In the genomic region with DNA sequence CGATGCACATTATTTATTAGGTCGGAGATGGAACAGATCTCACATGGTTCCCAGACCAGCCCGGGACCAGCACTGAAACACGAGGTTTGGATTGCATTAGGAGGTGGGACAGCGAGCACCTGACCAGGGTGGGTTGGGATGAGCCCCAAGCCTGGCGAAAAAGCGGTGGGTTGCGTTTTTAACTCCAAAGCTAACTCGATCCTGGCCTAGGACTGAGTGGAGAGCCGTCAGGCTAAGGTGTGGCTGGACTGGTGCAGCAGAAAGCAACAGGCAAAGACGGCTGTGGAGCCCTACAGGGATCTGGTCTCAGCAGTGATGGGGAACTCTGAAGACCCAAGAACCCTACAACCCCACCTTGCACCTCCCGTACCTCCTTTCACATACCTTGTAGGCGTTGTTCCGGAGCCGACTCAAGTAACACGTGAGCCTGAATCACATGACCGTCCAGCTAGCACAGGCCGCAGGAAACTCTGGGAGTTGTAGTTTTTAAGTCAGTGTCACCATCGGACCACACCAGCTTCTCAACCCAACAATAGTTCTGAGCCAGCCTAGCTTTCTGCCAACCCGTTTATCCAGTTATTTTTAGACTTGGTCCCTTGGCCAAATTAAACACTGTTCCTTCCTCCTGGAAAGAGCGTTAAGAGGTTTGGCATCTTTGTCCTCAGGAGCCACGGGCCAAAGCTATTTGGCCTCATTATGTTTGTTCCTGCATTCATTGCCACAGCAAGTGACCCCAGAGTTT, we compare ENCODE assay signal across 8 mouse cellular contexts. TPM values are rescaled to one million over a fixed set of nuclear protein-coding genes. Genes with fewer than 3 reads are reported as not detected.
DNase-seq lines count a peak whose midpoint lies in the region; ATAC-seq and TF ChIP-seq lines count a peak whose summit lies in the region.

A gene (minus strand): TSS at position 438 of the 742 bp plus-strand sequence.

- H3K36me3 ChIP-seq in embryonic facial prominence, embryonic 11.5 days (replicated peaks; ENCODE audit: control insufficient read depth, insufficient read depth, low read depth, low read length), result no peaks in the 10 kb centered on the region
- H3K36me3 ChIP-seq in intestine, postnatal 0 days (ENCODE audit: control insufficient read depth, insufficient read depth), result peaks cover 8% of the 10 kb centered on the region; the same call in 1 of the 2 replicates
- H3K36me3 ChIP-seq in midbrain, embryonic 10.5 days, result peaks cover 4% of the 10 kb centered on the region

- H3K9ac ChIP-seq in embryonic facial prominence, embryonic 11.5 days (replicated peaks; ENCODE audit: low read length), result peak within 1 kb of the TSS; percentile 69
- H3K9ac ChIP-seq in intestine, postnatal 0 days (ENCODE audit: low read depth, low read length), result peak within 1 kb of the TSS; percentile 58

- H3K27me3 ChIP-seq in embryonic facial prominence, embryonic 11.5 days (ENCODE audit: control insufficient read depth, insufficient read depth, low read length), result no peaks in the 10 kb centered on the region
- H3K27me3 ChIP-seq in intestine, postnatal 0 days (replicated peaks; ENCODE audit: control insufficient read depth, insufficient read depth, low read length), result no peaks in the 10 kb centered on the region
- no peaks in the 10 kb centered on the region for H3K27me3 ChIP-seq in midbrain, embryonic 10.5 days (ENCODE audit: low read depth, poor library complexity, severe bottlenecking)

- DNase-seq in urinary bladder, adult 18-20 months (ENCODE audit: low spot score in 2 of 2), result peak; percentile 61 to 62
- DNase-seq in urinary bladder, postnatal 10 days (ENCODE audit: low spot score), result no peak
- peak; percentile 92 for DNase-seq in embryonic facial prominence, embryonic 11.5 days (ENCODE audit: low spot score)
- peak; percentile 78 to 81 for DNase-seq in left cerebral cortex, postnatal 36 days (ENCODE audit: low spot score in 2 of 2)
- peak; percentile 73 for DNase-seq in midbrain, embryonic 10.5 days (ENCODE audit: low spot score)
- peak; percentile 81 to 87 for DNase-seq in right cerebral cortex, postnatal 36 days (ENCODE audit: low spot score in 2 of 2)

- peak within 1 kb of the TSS; percentile 54 for H3K4me2 ChIP-seq in embryonic facial prominence, embryonic 11.5 days (ENCODE audit: low read depth, low read length)
- peak within 1 kb of the TSS; percentile 68 for H3K4me2 ChIP-seq in intestine, postnatal 0 days (replicated peaks; ENCODE audit: low read depth)

- ATAC-seq in embryonic facial prominence, embryonic 11.5 days (replicated peaks; ENCODE audit: insufficient number of reproducible peaks, low FRiP score, low TSS enrichment, low read depth), result peak; percentile 92
- ATAC-seq in granulocyte monocyte progenitor cell, adult 5-6 weeks (replicated peaks; ENCODE audit: poor library complexity, severe bottlenecking), result peak; percentile 75
- ATAC-seq in intestine, postnatal 0 days, result peak; percentile 83

- no peaks in the 10 kb centered on the region for H3K9me3 ChIP-seq in embryonic facial prominence, embryonic 11.5 days (replicated peaks; ENCODE audit: control insufficient read depth, low read length)
- H3K9me3 ChIP-seq in intestine, postnatal 0 days (ENCODE audit: control insufficient read depth), result no peaks in the 10 kb centered on the region
- H3K9me3 ChIP-seq in midbrain, embryonic 10.5 days (replicated peaks), result no peaks in the 10 kb centered on the region

- intact Hi-C loops in left cerebral cortex, postnatal 36 days (cut with DNase I), result no loop called here

- H3K4me1 ChIP-seq in embryonic facial prominence, embryonic 11.5 days (ENCODE audit: control insufficient read depth, insufficient read depth, low read length), result no peaks in the 10 kb centered on the region
- H3K4me1 ChIP-seq in intestine, postnatal 0 days (replicated peaks; ENCODE audit: control insufficient read depth, insufficient read depth, low read length), result peaks cover 7% of the 10 kb centered on the region; the same call in 1 of the 2 replicates
- H3K4me1 ChIP-seq in midbrain, embryonic 10.5 days, result peaks cover 16% of the 10 kb centered on the region

- 15% methylated on average over 22 of the region's 22 CpGs for WGBS in embryonic facial prominence, embryonic 11.5 days
- 14% methylated on average over 22 of the region's 22 CpGs for WGBS in intestine, postnatal 0 days
- 17% methylated on average over 22 of the region's 22 CpGs for WGBS in midbrain, embryonic 10.5 days

- no peak within 1 kb of the TSS for H3K27ac ChIP-seq in embryonic facial prominence, embryonic 11.5 days (replicated peaks; ENCODE audit: low read depth, low read length)
- H3K27ac ChIP-seq in intestine, postnatal 0 days (ENCODE audit: low read depth, low read length), result peak within 1 kb of the TSS; percentile 51
- peak within 1 kb of the TSS; percentile 78 for H3K27ac ChIP-seq in midbrain, embryonic 10.5 days (replicated peaks)

- peak within 1 kb of the TSS; percentile 62 for H3K4me3 ChIP-seq in embryonic facial prominence, embryonic 11.5 days (ENCODE audit: low read depth, low read length)
- peak within 1 kb of the TSS; percentile 58 for H3K4me3 ChIP-seq in intestine, postnatal 0 days (ENCODE audit: low read depth, low read length)
- peak within 1 kb of the TSS; percentile 81 for H3K4me3 ChIP-seq in midbrain, embryonic 10.5 days

- no peak for TF ChIP-seq CTCF in intestine, postnatal 0 days (IDR thresholded peaks at IDR 0.05; ENCODE audit: low read depth)

RNA-seq across cellular contexts. Expression of the gene that starts here (rescaled TPM):
- polyA plus RNA-seq in embryonic facial prominence, embryonic 11.5 days (2014; fragmentation: Nextera tagmentation; extraction: Ambion mirVana), result 15.2 and 15.4 TPM in 2 replicates
- 8.2 and 21.8 TPM in 2 replicates for total RNA-seq in granulocyte monocyte progenitor cell, adult 5-6 weeks (2014; fragmentation: Nextera tagmentation)
- total RNA-seq in granulocyte monocyte progenitor cell, adult 5-6 weeks (2017), result 7.0 and 8.4 TPM in 2 replicates
- polyA plus RNA-seq in intestine, postnatal 0 days (2015; fragmentation: Nextera tagmentation; extraction: Ambion mirVana), result 39.9 and 41.7 TPM in 2 replicates
- 10 to 100 TPM; 24.4 to 30.5 TPM for total RNA-seq in left cerebral cortex, postnatal 36 days (2021)
- polyA plus RNA-seq in midbrain, embryonic 10.5 days (2016; fragmentation: Nextera tagmentation; extraction: Ambion mirVana), result 16.5 and 18.8 TPM in 2 replicates
